Mouse (Mus musculus) cortical plate, adult 2 months (tissue): ENCODE measurements around the gene Ppp1r3f. TPM values are rescaled to one million over a fixed set of nuclear protein-coding genes. Genes with fewer than 3 reads are reported as not detected.

ENCODE experiments used
- H3K27ac ChIP-seq: fragments of 200-500 bp; 2 replicates; pipeline ENCODE4 v1.5.1; 2012; ENCODE audit warnings: low read length, control low read depth, inconsistent platforms; ENCODE audit not compliant: insufficient read depth
- H3K4me1 ChIP-seq: fragments of 200-500 bp; 2 replicates; pipeline ENCODE4 v1.6.1; 2011; ENCODE audit warnings: low read length; ENCODE audit not compliant: control insufficient read depth, insufficient read depth
- H3K4me3 ChIP-seq: fragments of 200-500 bp; 2 replicates; pipeline ENCODE4 v1.5.1; 2011; ENCODE audit warnings: mild to moderate bottlenecking, low read length, control low read depth; ENCODE audit not compliant: insufficient read depth
- CTCF ChIP-seq: fragments of 200-500 bp; IDR thresholded peaks from 2 replicates; pipeline ENCODE4 v1.5.1; 2011; ENCODE audit warnings: mild to moderate bottlenecking, control low read depth, low read length; ENCODE audit not compliant: insufficient read depth; ENCODE audit errors: extremely low read depth
- POLR2A ChIP-seq: fragments of 200-500 bp; IDR thresholded peaks from 2 replicates; pipeline ENCODE4 v1.6.1; 2011; ENCODE audit warnings: mild to moderate bottlenecking, low read length, control low read depth; ENCODE audit not compliant: insufficient read depth; ENCODE audit errors: extremely low read depth
- polyA plus RNA-seq: library from polyadenylated mRNA; depleted of rRNA; stranded (reverse); fragments of >200 nt; gene quantifications from 2 replicates; pipeline ENCODE4 v1.2.3, GENCODE M21; 2012; rRNA removed

Ppp1r3f gene
- polyA plus RNA-seq, result 13.9 and 14.2 TPM in 2 replicates

- Histone ChIP-seq H3K4me1 (peaks cover 5% of the 10 kb centered on the region; the same call in 1 of the 2 replicates), H3K4me3 (peak within 1 kb of the TSS; percentile 55), H3K27ac (peak within 1 kb of the TSS; percentile 91)
- TF ChIP-seq POLR2A, result 0 out of 2 replicates have a peak, but pooled peaks have one; percentile 19
- no peak for TF ChIP-seq CTCF
Observed at GRCm38 (mm10) chrX:7574087-7574884, at the start of gene Ppp1r3f. Gene Ppp1r3f, minus strand, starts transcription at chrX:7574283.

- Histone ChIP-seq H3K27ac (no peak overlapping the region), H3K4me3 (no peak overlapping the region), H3K4me1 (0 out of 2 replicates have a peak, but pooled peaks cover 1% of the 10 kb centered on the region)
- TF ChIP-seq POLR2A (no peak), CTCF (no peak)
Observed at GRCm38 (mm10) chrX:7617889-7618551, 43.9 kb upstream of the Ppp1r3f start.

- Histone ChIP-seq H3K4me3 (peak overlapping the region; percentile 67), H3K27ac (peak overlapping the region; percentile 90), H3K4me1 (0 out of 2 replicates have a peak, but pooled peaks cover 2% of the 10 kb centered on the region)
- TF ChIP-seq CTCF, result no peak
- TF ChIP-seq POLR2A, result 0 out of 2 replicates have a peak, but pooled peaks have one; percentile 14
Observed at GRCm38 (mm10) chrX:7610536-7611258, 36.6 kb upstream of the Ppp1r3f start.

GRCm38 (mm10) chrX:7610035-7610434 is 36.0 kb upstream of the Ppp1r3f start:
- Histone ChIP-seq H3K4me1 (0 out of 2 replicates have a peak, but pooled peaks cover 2% of the 10 kb centered on the region), H3K27ac (peak overlapping the region; percentile 90), H3K4me3 (peak overlapping the region; percentile 67)
- TF ChIP-seq CTCF, result no peak
- peak; percentile 38; the same call in 1 of the 2 replicates for TF ChIP-seq POLR2A

- TF ChIP-seq CTCF (no peak), POLR2A (no peak)
- Histone ChIP-seq H3K4me3 (no peak within 1 kb of the TSS), H3K27ac (no peak within 1 kb of the TSS), H3K4me1 (0 out of 2 replicates have a peak, but pooled peaks cover 2% of the 10 kb centered on the region)
Observed at GRCm38 (mm10) chrX:7606783-7607182, 32.7 kb upstream of the Ppp1r3f start, which contains the start of gene Cacna1f. Gene Cacna1f, plus strand, starts transcription at chrX:7607083.

- H3K4me1 ChIP-seq, result no peaks in the 10 kb centered on the region
- H3K4me3 ChIP-seq, result peak overlapping the region; percentile 69; the same call in 1 of the 2 replicates
- no peak overlapping the region for H3K27ac ChIP-seq
Observed at GRCm38 (mm10) chrX:7605575-7605941, 31.5 kb upstream of the Ppp1r3f start.

GRCm38 (mm10) chrX:7604879-7605574 is 30.9 kb upstream of the Ppp1r3f start, which contains the start of gene Ccdc22:
Gene Ccdc22, minus strand, starts transcription at chrX:7605517.
- TF ChIP-seq POLR2A (peak; percentile 55; the same call in 1 of the 2 replicates), CTCF (no peak)
- 0 out of 2 replicates have a peak within 1 kb of the TSS, but pooled peaks have one; percentile 27 for H3K27ac ChIP-seq
- H3K4me3 ChIP-seq, result peak within 1 kb of the TSS; percentile 69

More at GRCm38 (mm10) chrX:7605575-7605941, 31.5 kb upstream of the Ppp1r3f start:
- TF ChIP-seq CTCF (no peak), POLR2A (no peak)

GRCm38 (mm10) chrX:7604004-7604403 is 29.9 kb upstream of the Ppp1r3f start:
- TF ChIP-seq CTCF (no peak), POLR2A (no peak)
- H3K4me3 ChIP-seq, result no peak overlapping the region
- no peaks in the 10 kb centered on the region for H3K4me1 ChIP-seq
- H3K27ac ChIP-seq, result no peak overlapping the region

More at GRCm38 (mm10) chrX:7604879-7605574, 30.9 kb upstream of the Ppp1r3f start, which contains the start of gene Ccdc22:
- no peaks in the 10 kb centered on the region for H3K4me1 ChIP-seq

- TF ChIP-seq CTCF (no peak), POLR2A (no peak)
- no peak overlapping the region for H3K27ac ChIP-seq
- H3K4me1 ChIP-seq, result no peaks in the 10 kb centered on the region
- H3K4me3 ChIP-seq, result no peak overlapping the region
Observed at GRCm38 (mm10) chrX:7595371-7595770, 21.3 kb upstream of the Ppp1r3f start.
